Mouse (Mus musculus) MEL (cell line): ENCODE measurements around the gene Map3k20. TPM values are rescaled to one million over a fixed set of nuclear protein-coding genes. Genes with fewer than 3 reads are reported as not detected.

ENCODE experiments used
- DNase-seq: peaks from one replicate; pipeline ENCODE4 v3.0.0; 2011; ENCODE audit warnings: low read depth, low spot score
- H3K27ac ChIP-seq: 2 replicates; pipeline ENCODE4 v1.5.1; 2012; ENCODE audit warnings: low read depth, mild to moderate bottlenecking, control low read depth, low read length, moderate library complexity; ENCODE audit not compliant: control insufficient read depth
- H3K27me3 ChIP-seq, 2 experiments: fragments of 150-350 bp in 1 of 2; sonication (generic) in 1 of 2; 2 replicates each; pipeline ENCODE4 v1.6.1; 2012; ENCODE audit warnings: low read length in 2 of 2, mild to moderate bottlenecking in 2 of 2, improper control_type of control experiment in 1 of 2, moderate library complexity in 1 of 2; ENCODE audit not compliant: insufficient read depth in 2 of 2, control insufficient read depth in 1 of 2
- H3K36me3 ChIP-seq, 2 experiments: 2 replicates each; pipeline ENCODE4 v1.6.1; 2012 to 2014; ENCODE audit warnings: low read length in 2 of 2, improper control_type of control experiment in 1 of 2, inconsistent platforms in 1 of 2, mild to moderate bottlenecking in 1 of 2; ENCODE audit not compliant: insufficient read depth in 2 of 2, control insufficient read depth in 1 of 2
- H3K4me1 ChIP-seq, 2 experiments: fragments of 150-350 bp in 1 of 2; sonication (generic) in 1 of 2; 2 replicates each; pipeline ENCODE4 v1.6.1; 2012; ENCODE audit warnings: low read length in 2 of 2, improper control_type of control experiment in 1 of 2, mild to moderate bottlenecking in 1 of 2; ENCODE audit not compliant: insufficient read depth in 2 of 2, control insufficient read depth in 1 of 2
- H3K4me3 ChIP-seq, 2 experiments: fragments of 150-350 bp in 1 of 2; sonication (generic) in 1 of 2; 2 replicates each; pipeline ENCODE4 v1.5.1; 2012; ENCODE audit warnings: low read depth in 2 of 2, low read length in 2 of 2, mild to moderate bottlenecking in 2 of 2, moderate library complexity in 2 of 2, control low read depth in 1 of 2, improper control_type of control experiment in 1 of 2; ENCODE audit not compliant: control insufficient read depth in 1 of 2, insufficient read depth in 1 of 2
- H3K79me2 ChIP-seq: 2 replicates; pipeline ENCODE4 v1.6.1; 2012; ENCODE audit warnings: mild to moderate bottlenecking, low read length, moderate library complexity; ENCODE audit not compliant: control insufficient read depth, poor library complexity, insufficient read depth
- H3K9ac ChIP-seq: 2 replicates; pipeline ENCODE4 v1.6.1; 2012; ENCODE audit warnings: low read depth, mild to moderate bottlenecking, control low read depth, low read length, moderate library complexity; ENCODE audit not compliant: control insufficient read depth, poor library complexity, severe bottlenecking
- H3K9me3 ChIP-seq: fragments of 150-350 bp; sonication (generic); replicated peaks from 2 replicates; pipeline ENCODE4 v1.6.1; 2012; ENCODE audit warnings: mild to moderate bottlenecking, low read length, improper control_type of control experiment, moderate library complexity; ENCODE audit not compliant: insufficient read depth
- CHD1 ChIP-seq: IDR thresholded peaks from 2 replicates; pipeline ENCODE4 v1.6.1; 2012; ENCODE audit warnings: low read depth, mild to moderate bottlenecking, inconsistent platforms, low read length, improper control_type of control experiment
- E2F4 ChIP-seq: IDR thresholded peaks from 2 replicates; pipeline ENCODE4 v1.6.1; 2011; ENCODE audit warnings: low read depth, low read length, improper control_type of control experiment, borderline replicate concordance
- ELF1 ChIP-seq: IDR thresholded peaks from 2 replicates; pipeline ENCODE4 v1.6.1; 2014; ENCODE audit warnings: low read depth, mild to moderate bottlenecking, inconsistent platforms, low read length, improper control_type of control experiment, moderate library complexity
- EP300 ChIP-seq, 2 experiments: IDR thresholded peaks; 2 replicates each; pipeline ENCODE4 v1.6.1; 2011; ENCODE audit warnings: improper control_type of control experiment in 2 of 2, low read length in 2 of 2, low read depth in 1 of 2, mild to moderate bottlenecking in 1 of 2
- GABPA ChIP-seq: IDR thresholded peaks from 2 replicates; pipeline ENCODE4 v1.6.1; 2012; ENCODE audit warnings: low read depth, mild to moderate bottlenecking, inconsistent platforms, low read length, improper control_type of control experiment, moderate library complexity
- MAFK ChIP-seq: IDR thresholded peaks from 2 replicates; pipeline ENCODE4 v1.6.1; 2011; ENCODE audit warnings: low read depth, mild to moderate bottlenecking, low read length, improper control_type of control experiment, borderline replicate concordance
- MAX ChIP-seq: IDR thresholded peaks from 2 replicates; pipeline ENCODE4 v1.6.1; 2011; ENCODE audit warnings: low read length, improper control_type of control experiment
- MEF2A ChIP-seq: IDR thresholded peaks from 2 replicates; pipeline ENCODE4 v1.6.1; 2014; ENCODE audit warnings: low read depth, mild to moderate bottlenecking, inconsistent platforms, low read length, improper control_type of control experiment; ENCODE audit not compliant: poor library complexity, insufficient replicate concordance, severe bottlenecking; ENCODE audit errors: extremely low read depth
- MXI1 ChIP-seq: IDR thresholded peaks from 2 replicates; pipeline ENCODE4 v1.6.1; 2011; ENCODE audit warnings: mild to moderate bottlenecking, low read depth, low read length, improper control_type of control experiment
- MYC ChIP-seq: IDR thresholded peaks from 2 replicates; pipeline ENCODE4 v1.6.1; 2011; ENCODE audit warnings: low read depth, mild to moderate bottlenecking, low read length, improper control_type of control experiment, moderate library complexity
- NELFE ChIP-seq: IDR thresholded peaks from 2 replicates; pipeline ENCODE4 v1.6.1; 2011; ENCODE audit warnings: low read depth, low read length, improper control_type of control experiment
- NRF1 ChIP-seq: IDR thresholded peaks from 2 replicates; pipeline ENCODE4 v1.6.1; 2014; ENCODE audit warnings: low read depth, mild to moderate bottlenecking, inconsistent platforms, low read length, improper control_type of control experiment, moderate library complexity; ENCODE audit not compliant: poor library complexity, insufficient read depth, severe bottlenecking
- POLR2A ChIP-seq, 2 experiments: IDR thresholded peaks; 2 replicates each; pipeline ENCODE4 v1.6.1; 2011 to 2012; ENCODE audit warnings: low read length in 2 of 2, mild to moderate bottlenecking in 2 of 2, control low read depth in 1 of 2, improper control_type of control experiment in 1 of 2, low read depth in 1 of 2, moderate library complexity in 1 of 2; ENCODE audit not compliant: control insufficient read depth in 1 of 2, insufficient read depth in 1 of 2, poor library complexity in 1 of 2
- POLR2AphosphoS2 ChIP-seq: IDR thresholded peaks from 2 replicates; pipeline ENCODE4 v1.6.1; 2011; ENCODE audit warnings: low read length, improper control_type of control experiment
- POLR2AphosphoS5 ChIP-seq: IDR thresholded peaks from 2 replicates; pipeline ENCODE4 v1.6.1; 2012; ENCODE audit warnings: low read depth, borderline replicate concordance, mild to moderate bottlenecking, inconsistent platforms, low read length, moderate library complexity, mixed read lengths
- RAD21 ChIP-seq: IDR thresholded peaks from 2 replicates; pipeline ENCODE4 v1.6.1; 2011; ENCODE audit warnings: mild to moderate bottlenecking, low read depth, low read length, improper control_type of control experiment
- RCOR1 ChIP-seq: IDR thresholded peaks from 2 replicates; pipeline ENCODE4 v1.6.1; 2012; ENCODE audit warnings: low read depth, mild to moderate bottlenecking, inconsistent platforms, low read length, improper control_type of control experiment
- SIN3A ChIP-seq: IDR thresholded peaks from 2 replicates; pipeline ENCODE4 v1.6.1; 2012; ENCODE audit warnings: low read length, improper control_type of control experiment, inconsistent platforms
- SMC3 ChIP-seq: IDR thresholded peaks from 2 replicates; pipeline ENCODE4 v1.6.1; 2011; ENCODE audit warnings: low read depth, low read length, improper control_type of control experiment
- TAL1 ChIP-seq: IDR thresholded peaks from 2 replicates; pipeline ENCODE4 v1.6.1; 2012; ENCODE audit warnings: mild to moderate bottlenecking, inconsistent platforms, low read length, moderate library complexity, mixed read lengths
- TBP ChIP-seq: IDR thresholded peaks from 2 replicates; pipeline ENCODE4 v1.8.0; 2011; ENCODE audit warnings: low read depth, low read length, improper control_type of control experiment
- TCF12 ChIP-seq: IDR thresholded peaks from 2 replicates; pipeline ENCODE4 v1.6.1; 2014; ENCODE audit warnings: low read depth, mild to moderate bottlenecking, inconsistent platforms, low read length, improper control_type of control experiment, moderate library complexity
- USF1 ChIP-seq: IDR thresholded peaks from 2 replicates; pipeline ENCODE4 v1.6.1; 2014; ENCODE audit warnings: low read depth, mild to moderate bottlenecking, inconsistent platforms, low read length, improper control_type of control experiment, moderate library complexity
- USF2 ChIP-seq, 2 experiments: IDR thresholded peaks; 2 replicates each; pipeline ENCODE4 v1.6.1; 2011 to 2012; ENCODE audit warnings: improper control_type of control experiment in 2 of 2, low read length in 2 of 2, borderline replicate concordance in 1 of 2, inconsistent platforms in 1 of 2, low read depth in 1 of 2, mild to moderate bottlenecking in 1 of 2; ENCODE audit not compliant: insufficient read depth in 1 of 2
- ZKSCAN1 ChIP-seq: IDR thresholded peaks from 2 replicates; pipeline ENCODE4 v1.6.1; 2012; ENCODE audit warnings: low read depth, mild to moderate bottlenecking, inconsistent platforms, low read length, improper control_type of control experiment, moderate library complexity
- ZNF384 ChIP-seq: IDR thresholded peaks from 2 replicates; pipeline ENCODE4 v1.6.1; 2012; ENCODE audit warnings: low read depth, mild to moderate bottlenecking, inconsistent platforms, low read length, improper control_type of control experiment
- polyA plus RNA-seq, 2 experiments: library from polyadenylated mRNA; stranded (reverse) in 1 of 2; unstranded in 1 of 2; fragments of >175 nt in 1 of 2; fragments of >200 nt in 1 of 2; gene quantifications; 2 replicates each; pipeline versions ENCODE4 v1.2.1 to v1.2.4; 2012; ENCODE audit warnings: low replicate concordance in 2 of 2, low read depth in 1 of 2; ENCODE audit not compliant: insufficient read length in 2 of 2, insufficient read depth in 1 of 2, missing spikeins in 1 of 2
- total RNA-seq: library from RNA; depleted of rRNA; stranded (reverse); fragments of 300-350 nt; gene quantifications from 2 replicates; pipeline ENCODE4 v1.2.3, GENCODE M21; 2012

The Map3k20 gene
- total and polyA plus RNA-seq, 3 experiments = 7.4 to 9.6 TPM; not detected in 1

GRCm38 (mm10) chr2:72383321-72383720 lies 97.9 kb downstream of the Map3k20 start:
- Histone ChIP-seq H3K36me3 (no peaks in the 10 kb centered on the region), H3K9me3 (no peaks in the 10 kb centered on the region)

GRCm38 (mm10) chr2:72389411-72389810 lies 104.0 kb downstream of the Map3k20 start:
- no peaks in the 10 kb centered on the region for H3K36me3 ChIP-seq
- TF ChIP-seq SMC3 (no peak), SIN3A (no peak), MYC (no peak), ZKSCAN1 (no peak), POLR2AphosphoS5 (no peak), RAD21 (no peak), MXI1 (no peak), NRF1 (no peak), ZNF384 (no peak), MAFK (no peak), ELF1 (no peak), USF2 (IDR thresholded peaks at IDR 0.05; ENCODE audit: borderline replicate concordance in 1 of 2, insufficient read depth in 1 of 2, low read depth in 1 of 2, low read length in 2 of 2) (no peak), TBP (no peak), POLR2A (IDR thresholded peaks at IDR 0.05; ENCODE audit: control insufficient read depth in 1 of 2, insufficient read depth in 1 of 2, low read depth in 1 of 2, low read length in 2 of 2, poor library complexity in 1 of 2) (no peak), MAX (no peak), RCOR1 (no peak), POLR2AphosphoS2 (no peak), USF1 (no peak), MEF2A (no peak), CHD1 (no peak)
- TF ChIP-seq, all 39 proteins: peak for 0
- H3K27me3 ChIP-seq = no peaks in the 10 kb centered on the region

More at GRCm38 (mm10) chr2:72383321-72383720, 97.9 kb downstream of the Map3k20 start:
- no peaks in the 10 kb centered on the region for H3K4me1 ChIP-seq
- no peak for TF ChIP-seq NELFE
- TF ChIP-seq TCF12 = no peak
- no peak for TF ChIP-seq CHD1
- TF ChIP-seq ELF1 = no peak
- TF ChIP-seq EP300 (IDR thresholded peaks at IDR 0.05; ENCODE audit: low read depth in 1 of 2, low read length in 2 of 2) = no peak
- TF ChIP-seq USF2 (IDR thresholded peaks at IDR 0.05; ENCODE audit: borderline replicate concordance in 1 of 2, insufficient read depth in 1 of 2, low read depth in 1 of 2, low read length in 2 of 2) = no peak
- no peak for TF ChIP-seq ZKSCAN1
- TF ChIP-seq E2F4 = no peak
- no peak for TF ChIP-seq GABPA
- TF ChIP-seq TAL1 = no peak
- TF ChIP-seq, all 39 proteins: peak for 0
- Histone ChIP-seq H3K27me3 (no peaks in the 10 kb centered on the region), H3K27ac (no peak overlapping the region), H3K9ac (no peak overlapping the region), H3K4me3 (no peak overlapping the region), H3K79me2 (no peaks in the 10 kb centered on the region)
- no peak for DNase-seq

More at GRCm38 (mm10) chr2:72389411-72389810, 104.0 kb downstream of the Map3k20 start:
- Histone ChIP-seq H3K4me3 (no peak overlapping the region), H3K4me1 (no peaks in the 10 kb centered on the region), H3K9me3 (no peaks in the 10 kb centered on the region), H3K9ac (no peak overlapping the region), H3K79me2 (no peaks in the 10 kb centered on the region), H3K27ac (no peak overlapping the region)
- no peak for DNase-seq
